Mouse (Mus musculus): ENCODE measurements around the gene Pih1d1. TPM values are rescaled to one million over a fixed set of nuclear protein-coding genes. Genes with fewer than 3 reads are reported as not detected.
A peak's percentile ranks its signal among the peaks of the same experiment; 100 is the strongest.

Pih1d1 gene
- polyA plus RNA-seq, 1 experiment: 66.7 TPM

GRCm38 (mm10) chr7:45134544-45135026 lies 19.5 kb upstream of the Pih1d1 start:
- H3K4me1 ChIP-seq (ENCODE audit: control insufficient read depth, insufficient read depth, low read length): peaks cover 6% of the 10 kb centered on the region
- no peak overlapping the region for H3K4me3 ChIP-seq (ENCODE audit: insufficient read depth, low read length)
- TF ChIP-seq POLR2A (IDR thresholded peaks at IDR 0.05; ENCODE audit: borderline replicate concordance, low read depth, low read length) (no peak), CTCF (IDR thresholded peaks at IDR 0.05; ENCODE audit: low read depth, low read length) (no peak)
- H3K27ac ChIP-seq (ENCODE audit: insufficient read depth, low read depth, low read length): no peak overlapping the region

GRCm38 (mm10) chr7:45135370-45135769 lies 18.7 kb upstream of the Pih1d1 start:
- no peaks in the 10 kb centered on the region; the same call in none of the 2 replicates for H3K4me1 ChIP-seq (ENCODE audit: control insufficient read depth, insufficient read depth, low read length)
- peak overlapping the region; percentile 65; the same call in 1 of the 2 replicates for H3K4me3 ChIP-seq (ENCODE audit: insufficient read depth, low read length)
- TF ChIP-seq POLR2A (IDR thresholded peaks at IDR 0.05; ENCODE audit: borderline replicate concordance, low read depth, low read length) (no peak), CTCF (IDR thresholded peaks at IDR 0.05; ENCODE audit: low read depth, low read length) (no peak)
- no peak overlapping the region for H3K27ac ChIP-seq (ENCODE audit: insufficient read depth, low read depth, low read length)

GRCm38 (mm10) chr7:45135993-45136567 lies 18.0 kb upstream of the Pih1d1 start, which contains the start of the genes Gm45713 and Flt3l:
Gm45713 (minus strand) TSS chr7:45136231.
Flt3l (minus strand) TSS chr7:45136432.
- H3K4me1 ChIP-seq (ENCODE audit: control insufficient read depth, insufficient read depth, low read length): no peaks in the 10 kb centered on the region; the same call in 1 of the 2 replicates
- TF ChIP-seq CTCF (IDR thresholded peaks at IDR 0.05; ENCODE audit: low read depth, low read length): peak; percentile 76
- TF ChIP-seq POLR2A (IDR thresholded peaks at IDR 0.05; ENCODE audit: borderline replicate concordance, low read depth, low read length): no peak
- no peak within 1 kb of the TSS for H3K27ac ChIP-seq (ENCODE audit: insufficient read depth, low read depth, low read length)
- peak within 1 kb of the TSS; percentile 65 for H3K4me3 ChIP-seq (ENCODE audit: insufficient read depth, low read length)

GRCm38 (mm10) chr7:45137171-45138006 lies 16.7 kb upstream of the Pih1d1 start:
- TF ChIP-seq POLR2A (IDR thresholded peaks at IDR 0.05; ENCODE audit: borderline replicate concordance, low read depth, low read length): no peak
- Histone ChIP-seq H3K4me3 (ENCODE audit: insufficient read depth, low read length) (no peak overlapping the region), H3K4me1 (ENCODE audit: control insufficient read depth, insufficient read depth, low read length) (peaks cover 8% of the 10 kb centered on the region), H3K27ac (ENCODE audit: insufficient read depth, low read depth, low read length) (no peak overlapping the region)

- H3K27ac ChIP-seq (ENCODE audit: insufficient read depth, low read depth, low read length): no peak overlapping the region
- H3K4me3 ChIP-seq (ENCODE audit: insufficient read depth, low read length): no peak overlapping the region
- TF ChIP-seq CTCF (IDR thresholded peaks at IDR 0.05; ENCODE audit: low read depth, low read length) (no peak), POLR2A (IDR thresholded peaks at IDR 0.05; ENCODE audit: borderline replicate concordance, low read depth, low read length) (no peak)
- peaks cover 8% of the 10 kb centered on the region for H3K4me1 ChIP-seq (ENCODE audit: control insufficient read depth, insufficient read depth, low read length)
Measured at GRCm38 (mm10) chr7:45138403-45138802, 15.7 kb upstream of the Pih1d1 start.

GRCm38 (mm10) chr7:45139904-45140723 lies 14.0 kb upstream of the Pih1d1 start:
- no peak overlapping the region for H3K4me3 ChIP-seq (ENCODE audit: insufficient read depth, low read length)
- no peak overlapping the region for H3K27ac ChIP-seq (ENCODE audit: insufficient read depth, low read depth, low read length)
- TF ChIP-seq CTCF (IDR thresholded peaks at IDR 0.05; ENCODE audit: low read depth, low read length): no peak
- TF ChIP-seq POLR2A (IDR thresholded peaks at IDR 0.05; ENCODE audit: borderline replicate concordance, low read depth, low read length): no peak
- H3K4me1 ChIP-seq (ENCODE audit: control insufficient read depth, insufficient read depth, low read length): peaks cover 8% of the 10 kb centered on the region

GRCm38 (mm10) chr7:45141319-45141718 lies 12.8 kb upstream of the Pih1d1 start:
- H3K4me3 ChIP-seq (ENCODE audit: insufficient read depth, low read length): no peak overlapping the region
- no peak overlapping the region for H3K27ac ChIP-seq (ENCODE audit: insufficient read depth, low read depth, low read length)
- TF ChIP-seq CTCF (IDR thresholded peaks at IDR 0.05; ENCODE audit: low read depth, low read length) (no peak), POLR2A (IDR thresholded peaks at IDR 0.05; ENCODE audit: borderline replicate concordance, low read depth, low read length) (no peak)
- H3K4me1 ChIP-seq (ENCODE audit: control insufficient read depth, insufficient read depth, low read length): peaks cover 8% of the 10 kb centered on the region

- Histone ChIP-seq H3K27ac (ENCODE audit: insufficient read depth, low read depth, low read length) (no peak overlapping the region), H3K4me3 (ENCODE audit: insufficient read depth, low read length) (no peak overlapping the region), H3K4me1 (ENCODE audit: control insufficient read depth, insufficient read depth, low read length) (peaks cover 8% of the 10 kb centered on the region)
- no peak for TF ChIP-seq CTCF (IDR thresholded peaks at IDR 0.05; ENCODE audit: low read depth, low read length)
- TF ChIP-seq POLR2A (IDR thresholded peaks at IDR 0.05; ENCODE audit: borderline replicate concordance, low read depth, low read length): no peak
Measured at GRCm38 (mm10) chr7:45141914-45142313, 12.2 kb upstream of the Pih1d1 start.

- H3K27ac ChIP-seq (ENCODE audit: insufficient read depth, low read depth, low read length): no peak overlapping the region
- TF ChIP-seq CTCF (IDR thresholded peaks at IDR 0.05; ENCODE audit: low read depth, low read length): no peak
- no peak for TF ChIP-seq POLR2A (IDR thresholded peaks at IDR 0.05; ENCODE audit: borderline replicate concordance, low read depth, low read length)
- no peak overlapping the region for H3K4me3 ChIP-seq (ENCODE audit: insufficient read depth, low read length)
- peaks cover 8% of the 10 kb centered on the region for H3K4me1 ChIP-seq (ENCODE audit: control insufficient read depth, insufficient read depth, low read length)
Measured at GRCm38 (mm10) chr7:45144368-45145174, 9.5 kb upstream of the Pih1d1 start.

All from bone marrow macrophage, adult 2 months (primary cell).